Mouse (Mus musculus): ENCODE measurements around the gene Rbm20.

DNA sequence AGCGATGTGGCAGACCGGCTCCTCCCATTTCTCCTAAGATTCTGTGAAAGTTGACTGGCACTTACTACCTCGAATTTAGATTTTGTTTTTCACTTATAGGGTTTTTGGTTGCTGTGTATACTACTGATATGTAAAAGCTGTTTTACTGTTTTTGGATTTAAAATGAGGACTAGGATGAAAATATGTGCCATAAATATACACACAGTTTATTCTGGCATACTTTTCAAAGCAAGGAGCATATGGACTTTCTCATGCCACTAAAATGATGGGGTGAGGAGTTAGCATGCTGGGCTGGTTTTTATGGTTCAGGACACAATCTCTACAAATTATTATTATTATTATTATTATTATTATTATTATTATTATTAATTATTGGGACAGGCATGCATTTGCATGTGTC, 133.5 kb downstream of the Rbm20 start:
- TF ChIP-seq POLR2A (IDR thresholded peaks at IDR 0.05; ENCODE audit: low read depth, low read length) (no peak), CTCF (IDR thresholded peaks at IDR 0.05; ENCODE audit: extremely low read depth, insufficient read depth, insufficient read length, insufficient replicate concordance) (no peak)
